Mouse (Mus musculus) layer of hippocampus, postnatal 14 days (tissue): ENCODE measurements around the gene Slc30a1. TPM values are rescaled to one million over a fixed set of nuclear protein-coding genes. Genes with fewer than 3 reads are reported as not detected.

Experiments
- DNase-seq, 2 experiments: peaks; one replicate each; pipeline ENCODE4 v3.0.0; 2021 to 2022; ENCODE audit warnings: low spot score in 2 of 2, mixed read lengths in 1 of 2
- total RNA-seq, 2 experiments: library from RNA; stranded (reverse); gene quantifications; 2 replicates each; pipeline ENCODE4 v1.2.3; 2021

Gene Slc30a1
- total RNA-seq, 2 experiments from 2014 or later, result 29.7 to 29.9 TPM

DNA sequence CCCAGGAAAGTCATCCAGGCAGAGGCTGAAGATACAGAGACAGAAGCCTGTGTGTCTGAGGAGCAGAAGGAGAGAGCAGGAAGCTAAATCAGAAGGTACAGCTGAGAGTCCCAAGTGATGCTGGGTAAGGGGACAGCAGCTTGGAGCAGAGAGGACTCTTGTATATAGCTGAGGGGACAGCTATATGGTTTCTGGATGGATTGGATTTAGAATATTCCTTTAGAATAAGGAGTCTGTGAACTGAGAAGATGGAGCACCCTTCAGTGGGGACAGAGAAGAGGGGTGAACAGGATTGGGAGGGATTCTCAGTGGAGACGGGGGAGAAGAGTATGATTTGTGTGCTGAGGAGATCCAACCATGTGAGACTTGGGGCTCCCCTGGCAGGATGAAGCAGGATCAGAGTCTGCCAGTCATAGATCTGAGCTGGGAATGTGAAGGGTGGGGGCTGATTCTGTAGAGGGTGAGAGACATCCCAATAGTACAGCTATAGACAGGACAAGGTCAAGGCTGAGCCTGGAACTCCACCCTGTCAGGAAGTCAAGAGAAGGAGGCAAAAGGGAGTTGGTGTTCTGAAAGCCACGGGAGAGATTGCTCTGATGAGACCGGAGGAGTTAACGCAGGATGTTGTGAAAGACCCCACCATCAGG is 26.5 kb downstream of the Slc30a1 start:
- no peak for DNase-seq

DNA sequence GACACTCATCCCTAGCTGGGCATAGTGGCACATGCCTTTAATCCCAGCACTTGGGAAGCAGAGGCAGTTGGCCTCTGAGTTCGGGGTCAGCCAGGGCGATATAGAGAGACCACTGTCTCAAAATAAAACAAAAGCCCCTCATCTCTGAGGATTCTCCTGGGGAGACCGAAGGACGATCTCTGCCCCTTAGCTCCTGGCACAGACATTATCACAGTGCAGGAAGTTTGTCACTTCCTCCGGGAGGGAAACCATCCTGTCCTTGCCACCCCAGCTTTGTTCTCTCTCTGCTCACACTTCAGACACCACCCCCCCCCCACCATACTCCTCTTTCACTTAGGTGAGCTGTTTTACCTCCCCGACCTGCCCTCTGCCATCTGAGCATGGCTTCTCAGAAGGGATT is 37.1 kb downstream of the Slc30a1 start:
- no peak for DNase-seq

DNA sequence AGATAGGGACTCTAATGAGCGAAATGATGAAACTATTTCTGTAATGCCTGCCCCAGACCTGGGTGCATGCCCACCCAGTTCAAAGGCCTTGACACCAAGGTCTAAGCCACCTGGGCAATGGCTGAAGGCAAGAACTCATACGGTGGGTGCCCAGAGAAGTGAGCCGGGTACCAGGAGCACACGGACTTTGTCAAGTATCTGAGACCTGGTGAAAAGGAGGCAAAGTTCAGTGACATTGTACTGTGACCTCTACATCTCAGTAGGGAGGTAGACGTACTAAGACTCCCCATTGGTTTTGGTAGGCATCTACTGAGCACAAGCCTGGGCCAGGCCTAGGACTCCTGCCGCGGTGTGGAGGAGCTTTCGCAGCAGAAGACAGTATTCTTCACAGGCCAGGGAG is 38.8 kb downstream of the Slc30a1 start:
- DNase-seq, result no peak

DNA sequence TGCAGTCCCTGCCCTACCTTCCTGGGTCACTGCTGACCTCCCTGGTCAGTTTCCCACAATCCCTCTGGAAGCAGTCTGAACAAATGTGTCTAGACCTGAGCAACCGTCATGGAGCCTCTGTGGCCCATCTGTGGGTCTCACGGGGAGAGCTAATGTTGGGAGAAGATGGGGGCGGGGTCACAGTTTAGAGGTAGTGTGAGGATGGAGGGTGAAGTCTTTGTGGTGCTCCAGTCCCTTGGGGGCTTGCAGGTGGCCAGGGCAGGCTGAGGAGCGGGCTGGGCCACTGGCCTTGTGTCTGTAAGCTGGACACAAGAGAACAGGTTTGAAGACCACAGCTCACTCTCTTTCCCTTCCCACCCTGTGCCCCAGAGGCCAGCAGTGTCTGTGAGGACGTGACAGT is 39.2 kb downstream of the Slc30a1 start:
- no peak for DNase-seq

DNA sequence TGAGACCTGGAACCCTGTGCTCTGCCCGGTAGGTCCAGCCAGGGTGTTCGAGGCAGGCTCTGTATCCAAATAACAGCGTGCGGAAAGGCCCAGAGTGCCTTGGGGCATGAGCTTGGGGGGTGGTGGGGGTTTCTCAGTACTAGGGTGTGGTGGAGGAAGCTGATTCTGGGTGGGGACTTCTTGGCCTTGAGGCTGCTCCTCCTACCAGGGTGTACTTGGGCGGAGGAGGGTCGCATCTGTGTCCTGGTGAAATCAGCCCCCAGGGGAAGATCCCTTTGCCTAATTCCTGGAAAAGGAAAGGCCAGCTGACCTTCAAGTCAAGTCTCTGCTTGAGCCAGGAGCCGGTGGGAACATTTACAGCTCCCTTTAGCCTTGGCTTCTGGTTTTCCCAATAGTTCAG is 39.7 kb downstream of the Slc30a1 start:
- no peak for DNase-seq

DNA sequence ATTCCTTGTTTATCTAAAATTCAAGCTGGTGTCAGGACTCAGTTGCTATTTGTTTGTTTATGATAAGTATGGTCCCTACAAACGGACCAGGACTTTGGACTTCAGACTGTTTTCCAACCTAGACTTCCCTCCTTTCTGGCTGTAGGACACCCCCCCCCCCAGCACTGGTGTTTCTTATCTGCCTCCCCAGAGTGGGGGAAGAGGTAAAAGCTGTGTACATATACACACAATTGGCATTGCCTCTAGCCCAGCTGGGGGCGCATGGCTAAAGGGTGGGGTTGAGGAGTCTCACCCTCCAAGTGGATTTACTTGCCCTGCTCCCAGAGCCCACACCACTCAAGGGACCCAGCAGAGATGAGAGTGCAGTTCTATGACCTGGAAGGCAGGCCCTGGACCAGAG is 40.3 kb downstream of the Slc30a1 start:
- no peak for DNase-seq

DNA sequence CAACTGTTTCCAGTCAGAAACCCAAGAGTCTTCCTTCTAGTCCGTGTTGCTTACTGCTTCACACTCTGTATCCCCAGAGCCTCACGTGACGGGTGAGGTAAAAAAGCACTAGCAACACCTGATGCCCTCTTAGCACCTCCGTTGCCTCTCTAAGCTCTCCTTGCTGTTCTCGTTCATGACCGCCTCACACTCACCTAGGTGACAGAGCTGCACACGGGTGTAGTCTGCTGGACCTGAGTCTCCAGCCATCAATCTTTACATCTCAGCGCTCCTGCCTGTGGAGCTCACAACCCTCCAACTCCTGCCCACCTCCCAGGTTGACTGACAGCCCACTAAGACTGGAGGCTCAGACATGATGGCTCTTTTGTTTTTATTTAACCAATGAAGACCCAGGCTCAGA is 41.2 kb downstream of the Slc30a1 start:
- DNase-seq, result no peak

DNA sequence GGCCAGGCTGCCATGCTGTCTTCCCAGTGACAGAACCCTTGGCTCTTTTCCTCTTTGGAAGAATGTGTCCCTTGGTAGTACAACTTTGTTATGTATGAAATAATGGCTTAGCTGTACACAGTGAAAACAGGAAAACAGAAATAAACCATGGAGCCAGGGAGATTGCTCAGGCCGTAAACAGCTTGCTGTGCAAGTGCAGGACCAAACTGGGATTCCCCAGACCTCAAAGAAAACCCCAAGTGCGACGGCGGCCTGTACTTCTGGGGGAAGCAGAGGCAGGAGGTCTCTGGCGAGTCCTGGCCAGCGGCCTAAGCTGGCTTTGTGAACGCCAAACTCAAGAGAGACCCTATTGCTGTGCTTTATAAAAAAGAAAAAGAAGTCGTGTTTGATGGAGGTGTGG is 42.0 kb downstream of the Slc30a1 start:
- no peak for DNase-seq

DNA sequence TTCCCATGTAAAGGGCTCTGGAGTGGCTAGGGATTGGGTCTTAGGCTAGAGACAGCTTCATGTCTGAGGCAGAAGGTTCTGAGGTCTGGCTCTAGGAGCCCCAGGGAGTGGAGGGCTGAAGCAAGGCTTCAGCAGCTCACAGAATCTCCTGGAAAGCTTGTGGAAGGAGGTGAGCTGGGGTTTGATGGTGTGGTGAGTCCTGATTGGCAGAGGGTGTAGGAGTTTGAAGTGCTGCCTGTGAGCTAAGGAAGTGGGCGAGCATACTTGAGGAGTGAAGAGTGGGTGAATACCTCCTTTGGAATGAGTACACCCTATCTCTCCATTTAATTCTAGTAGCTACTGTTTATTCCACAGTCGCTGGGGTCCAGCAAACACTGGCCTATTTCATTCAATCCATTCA is 44.0 kb downstream of the Slc30a1 start:
- no peak for DNase-seq

DNA sequence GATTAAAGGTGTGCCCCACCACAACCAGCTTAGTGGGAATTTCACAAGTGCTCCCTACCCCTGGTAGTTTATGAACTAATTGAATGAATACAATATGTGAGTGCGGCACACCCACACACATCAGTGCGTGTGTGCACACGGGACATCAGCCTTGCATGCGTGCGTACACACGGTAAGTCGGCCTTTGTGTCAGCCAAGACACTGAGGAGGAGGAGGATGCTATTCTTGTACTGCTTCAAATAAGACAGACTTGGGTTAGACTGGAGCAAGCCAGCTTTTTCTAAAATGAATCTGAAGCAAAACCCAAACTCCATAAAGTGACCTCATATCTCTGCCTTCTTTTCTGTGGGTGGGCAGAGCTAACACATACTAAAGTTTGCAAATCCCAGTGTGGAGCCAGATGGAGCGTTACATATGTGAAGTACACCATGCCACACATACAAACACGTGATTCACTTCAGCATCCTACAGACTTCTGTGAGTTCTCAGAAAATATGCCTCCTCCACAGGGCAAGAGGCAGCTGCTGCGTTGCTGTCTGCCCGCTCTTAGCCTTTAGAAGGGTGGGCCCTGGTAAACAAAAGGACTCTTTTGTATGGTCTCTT is 46.3 kb downstream of the Slc30a1 start:
- peak in 1 of 2 experiments; percentile 61 for DNase-seq

DNA sequence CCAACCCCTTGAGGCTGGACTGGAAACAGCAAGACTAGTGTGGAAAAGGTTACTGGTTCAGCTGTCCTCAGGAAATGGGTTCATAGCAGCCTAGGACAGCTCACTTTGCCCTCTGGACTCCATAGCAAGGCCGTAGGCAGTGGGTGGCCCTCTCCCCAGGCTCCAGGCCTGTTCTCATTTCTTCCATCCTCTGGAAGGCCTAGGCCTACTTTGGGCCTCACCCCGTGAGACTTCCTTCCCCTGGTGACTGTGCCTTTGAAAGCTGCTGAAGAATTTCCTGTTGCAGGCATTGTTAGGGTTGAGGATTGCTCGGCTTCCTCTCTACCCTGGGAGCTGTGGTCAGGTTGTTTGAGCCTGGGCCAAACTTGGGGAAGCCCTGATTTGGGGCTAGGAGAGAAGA is 48.5 kb downstream of the Slc30a1 start:
- DNase-seq, result no peak

DNA sequence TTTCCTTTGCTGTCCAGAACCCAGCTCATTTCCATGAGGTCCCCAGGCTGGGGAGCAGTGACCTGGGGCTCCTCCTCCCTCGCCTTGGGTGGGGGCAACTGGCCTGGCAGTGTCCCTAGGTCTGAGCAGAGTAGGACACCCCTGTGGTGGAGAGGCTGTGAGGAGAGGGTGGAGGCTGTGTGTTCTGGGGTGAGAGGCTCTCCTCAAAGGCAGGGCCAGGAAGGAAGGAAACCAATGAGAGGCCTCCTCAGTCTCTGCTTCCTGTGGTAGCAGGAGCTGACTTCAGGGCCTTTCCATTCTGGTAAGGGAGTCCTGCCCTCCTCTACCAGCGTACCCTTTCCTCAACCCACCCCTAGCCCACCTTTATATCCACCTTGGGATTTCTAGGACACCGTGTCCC is 49.7 kb downstream of the Slc30a1 start:
- DNase-seq, result no peak

DNA sequence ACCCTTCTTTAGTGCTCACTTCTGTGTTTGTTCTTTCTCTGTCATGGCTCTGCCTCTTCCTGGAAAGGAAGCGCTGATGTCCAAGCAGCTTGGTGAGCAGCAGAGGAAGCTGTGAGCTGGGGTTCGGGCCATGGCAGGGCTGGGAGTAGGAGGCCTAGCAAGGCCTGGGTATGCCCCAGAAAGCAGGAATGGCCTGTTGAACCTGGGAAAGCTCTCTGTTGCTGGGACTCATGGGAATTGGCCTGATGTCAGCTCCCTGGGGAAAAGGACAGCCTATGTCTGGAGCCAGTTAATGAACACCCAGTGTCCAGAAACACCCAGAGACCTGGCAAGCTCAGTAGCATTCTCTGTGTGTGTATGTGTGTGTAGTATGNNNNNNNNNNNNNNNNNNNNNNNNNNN is 50.3 kb downstream of the Slc30a1 start:
- DNase-seq, result no peak

DNA sequence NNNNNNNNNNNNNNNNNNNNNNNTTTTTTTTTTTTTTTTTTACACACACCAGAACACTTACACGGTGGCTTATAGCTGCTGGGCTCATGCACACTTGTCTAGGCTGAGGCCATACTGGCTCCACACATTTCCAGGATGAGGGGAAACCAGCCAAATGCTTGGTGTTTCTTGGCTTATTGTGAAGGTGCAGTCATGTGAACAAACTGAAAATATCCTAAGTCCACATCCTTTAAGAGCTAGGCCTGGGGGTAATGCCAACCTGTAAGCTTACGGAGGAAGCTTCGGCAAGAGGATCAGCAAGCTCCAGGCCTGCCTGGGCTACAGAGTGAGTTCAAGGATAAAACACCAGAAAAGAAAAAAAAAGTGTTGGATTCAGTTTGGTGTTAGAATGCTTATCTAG is 50.8 kb downstream of the Slc30a1 start:
- DNase-seq, result no peak

DNA sequence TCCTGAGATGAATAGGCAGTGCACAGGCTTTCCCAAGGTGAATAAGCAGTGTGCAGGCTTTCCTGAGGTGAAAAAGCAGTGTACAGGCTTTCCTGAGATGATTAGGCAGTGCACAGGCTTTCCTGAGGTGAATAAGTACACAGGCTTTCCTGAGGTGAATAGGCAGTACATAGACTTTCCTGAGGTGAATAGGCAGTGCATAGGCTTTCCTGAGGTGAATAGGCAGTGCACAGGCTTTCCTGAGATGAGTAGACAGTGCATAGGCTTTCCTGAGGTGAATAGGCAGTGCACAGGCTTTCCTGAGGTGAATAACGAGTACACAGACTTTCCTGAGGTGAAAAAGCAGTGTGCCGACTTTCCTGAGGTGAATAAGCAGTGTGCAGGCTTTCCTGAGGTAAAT is 54.4 kb downstream of the Slc30a1 start:
- DNase-seq, result no peak

Other genes with a start within 250 kb of the Slc30a1 start
- 100 to 1,000 TPM in 1 of 2 experiments, 10 to 100 TPM in 1; 99.1 to 102 TPM for gene Lpgat1, start 188.9 kb upstream of the Slc30a1 start, total RNA-seq
- gene Nek2, start 85.3 kb upstream of the Slc30a1 start, total RNA-seq, result 1 to 10 TPM; 1.6 to 2.9 TPM
- gene Rd3, start 70.6 kb downstream of the Slc30a1 start, total RNA-seq, result 1 to 10 TPM in 1 of 2 experiments, under 1 TPM in 1; 0.19 to 1.4 TPM
- 1 to 10 TPM; 2.1 to 3.8 TPM for gene Traf5, start 185.8 kb downstream of the Slc30a1 start, total RNA-seq
- 10 to 100 TPM; 45.3 to 55.8 TPM for gene Rcor3, start 231.3 kb downstream of the Slc30a1 start, total RNA-seq